Mouse (Mus musculus) granulocyte monocyte progenitor cell, adult 5-6 weeks (primary cell): Measurements from ENCODE around the gene Krt1. TPM values are rescaled to one million over a fixed set of nuclear protein-coding genes. Genes with fewer than 3 reads are reported as not detected.

Source experiments
- ATAC-seq: replicated peaks from 2 replicates; pipeline ENCODE4 v1.8.0; 2016; ENCODE audit warnings: mild to moderate bottlenecking, moderate TSS enrichment, inconsistent platforms; ENCODE audit not compliant: poor library complexity, severe bottlenecking
- total RNA-seq, 2 experiments: library from RNA; stranded (forward) in 1 of 2; stranded (reverse) in 1 of 2; fragments of 200-712, 200-1000 nt in 1 of 2; fragments of >200 nt in 1 of 2; fragmentation: Nextera tagmentation in 1 of 2; gene quantifications; 2 replicates each; pipeline ENCODE4 v1.2.3; 2014 to 2017

Gene Krt1
- total RNA-seq, 2 experiments from 2014 or later: not detected

- no peak for ATAC-seq
These were observed 28.8 kb downstream of the Krt1 start for GRCm38 (mm10) chr15:101821786-101822185.

GRCm38 (mm10) chr15:101817875-101818274 is 32.7 kb downstream of the Krt1 start, which contains the start of gene Krt2:
Gene Krt2 (minus strand): TSS chr15:101818169.
- no peak for ATAC-seq

- ATAC-seq: no peak
These were observed 47.4 kb downstream of the Krt1 start for GRCm38 (mm10) chr15:101803052-101803822.

GRCm38 (mm10) chr15:101802296-101802835 is 48.2 kb downstream of the Krt1 start, which contains the start of gene Krt73:
Gene Krt73 (minus strand): TSS chr15:101802346.
- ATAC-seq: no peak

Other genes with a start within 250 kb of the Krt1 start
- gene Gm5414, start 222.6 kb downstream of the Krt1 start, total RNA-seq (2014; fragmentation: Nextera tagmentation): not detected in 2 replicates
- gene Gm5414, start 222.6 kb downstream of the Krt1 start, total RNA-seq (2017): not detected in 2 replicates
- gene Gm5478, start 203.4 kb downstream of the Krt1 start, total RNA-seq (2014; fragmentation: Nextera tagmentation): not detected in 2 replicates
- not detected in 2 replicates for gene Gm5478, start 203.4 kb downstream of the Krt1 start, total RNA-seq (2017)
- not detected in 2 replicates for gene Krt6b, start 170.5 kb downstream of the Krt1 start, total RNA-seq (2014; fragmentation: Nextera tagmentation)
- not detected in 2 replicates for gene Krt6b, start 170.5 kb downstream of the Krt1 start, total RNA-seq (2017)
- gene Krt6a, start 156.5 kb downstream of the Krt1 start, total RNA-seq (2014; fragmentation: Nextera tagmentation): not detected in 2 replicates
- not detected in 2 replicates for gene Krt6a, start 156.5 kb downstream of the Krt1 start, total RNA-seq (2017)
- gene Krt5, start 137.9 kb downstream of the Krt1 start, total RNA-seq (2014; fragmentation: Nextera tagmentation): not detected in 2 replicates
- gene Krt5, start 137.9 kb downstream of the Krt1 start, total RNA-seq (2017): not detected in 2 replicates
- gene Krt71, start 107.7 kb downstream of the Krt1 start, total RNA-seq (2014; fragmentation: Nextera tagmentation): not detected in 2 replicates
- not detected in 2 replicates for gene Krt71, start 107.7 kb downstream of the Krt1 start, total RNA-seq (2017)
- gene Krt72, start 64.3 kb downstream of the Krt1 start, total RNA-seq (2014; fragmentation: Nextera tagmentation): not detected in 2 replicates
- not detected in 2 replicates for gene Krt72, start 64.3 kb downstream of the Krt1 start, total RNA-seq (2017)
- gene Krt73, start 48.4 kb downstream of the Krt1 start, total RNA-seq (2014; fragmentation: Nextera tagmentation): not detected in 2 replicates
- not detected in 2 replicates for gene Krt73, start 48.4 kb downstream of the Krt1 start, total RNA-seq (2017)
- not detected in 2 replicates for gene Krt2, start 32.6 kb downstream of the Krt1 start, total RNA-seq (2014; fragmentation: Nextera tagmentation)
- gene Krt2, start 32.6 kb downstream of the Krt1 start, total RNA-seq (2017): not detected in 2 replicates
- not detected in 2 replicates for gene Krt77, start 18.9 kb upstream of the Krt1 start, total RNA-seq (2014; fragmentation: Nextera tagmentation)
- gene Krt77, start 18.9 kb upstream of the Krt1 start, total RNA-seq (2017): not detected in 2 replicates
- gene Krt76, start 42.1 kb upstream of the Krt1 start, total RNA-seq (2014; fragmentation: Nextera tagmentation): not detected in 2 replicates
- gene Krt76, start 42.1 kb upstream of the Krt1 start, total RNA-seq (2017): not detected in 2 replicates
- gene Krt4, start 73.9 kb upstream of the Krt1 start, total RNA-seq (2014; fragmentation: Nextera tagmentation): not detected in 2 replicates
- gene Krt4, start 73.9 kb upstream of the Krt1 start, total RNA-seq (2017): not detected in 2 replicates
- gene Krt79, start 89.5 kb upstream of the Krt1 start, total RNA-seq (2014; fragmentation: Nextera tagmentation): not detected in 2 replicates
- gene Krt79, start 89.5 kb upstream of the Krt1 start, total RNA-seq (2017): not detected in 2 replicates
- not detected in 2 replicates for gene Krt78, start 103.5 kb upstream of the Krt1 start, total RNA-seq (2014; fragmentation: Nextera tagmentation)
- gene Krt78, start 103.5 kb upstream of the Krt1 start, total RNA-seq (2017): not detected in 2 replicates
- 0.30 TPM in 1 of 2 replicates, not detected in the other for gene Krt8, start 153.7 kb upstream of the Krt1 start, total RNA-seq (2014; fragmentation: Nextera tagmentation)
- gene Krt8, start 153.7 kb upstream of the Krt1 start, total RNA-seq (2017): 0.31 and 0.60 TPM in 2 replicates
- 11.4 and 20.2 TPM in 2 replicates for gene Krt18, start 177.4 kb upstream of the Krt1 start, total RNA-seq (2014; fragmentation: Nextera tagmentation)
- gene Krt18, start 177.4 kb upstream of the Krt1 start, total RNA-seq (2017): 12.4 and 24.9 TPM in 2 replicates
- 244 and 264 TPM in 2 replicates for gene Eif4b, start 223.0 kb upstream of the Krt1 start, total RNA-seq (2014; fragmentation: Nextera tagmentation)
- gene Eif4b, start 223.0 kb upstream of the Krt1 start, total RNA-seq (2017): 450 TPM in 2 replicates
- gene Tns2, start 249.6 kb upstream of the Krt1 start, total RNA-seq (2014; fragmentation: Nextera tagmentation): 0.17 TPM in 1 of 2 replicates, not detected in the other
- not detected in 2 replicates for gene Tns2, start 249.6 kb upstream of the Krt1 start, total RNA-seq (2017)